Mouse (Mus musculus) embryonic facial prominence, embryonic 15.5 days (tissue): ENCODE results near the gene Bbs7. TPM values are rescaled to one million over a fixed set of nuclear protein-coding genes. Genes with fewer than 3 reads are reported as not detected.

Experiments
- ATAC-seq: fragments of 200-750 bp; cut with Nextera tagmentation; 2 replicates; pipeline ENCODE4 v1.8.0; 2017; ENCODE audit warnings: low read depth, moderate TSS enrichment; ENCODE audit not compliant: insufficient number of reproducible peaks, low FRiP score, low TSS enrichment
- H3K27ac ChIP-seq: fragments of 300-500 bp; sonication (generic); replicated peaks from 2 replicates; pipeline ENCODE4 v1.5.1; 2015; ENCODE audit warnings: mild to moderate bottlenecking, inconsistent platforms
- H3K27me3 ChIP-seq: fragments of 300-500 bp; sonication (generic); 2 replicates; pipeline ENCODE4 v1.6.1; 2015; ENCODE audit warnings: inconsistent platforms
- H3K36me3 ChIP-seq: fragments of 300-500 bp; sonication (generic); 2 replicates; pipeline ENCODE4 v1.6.1; 2015; ENCODE audit warnings: mild to moderate bottlenecking, inconsistent platforms
- H3K4me1 ChIP-seq: fragments of 300-500 bp; sonication (generic); 2 replicates; pipeline ENCODE4 v1.6.1; 2015; ENCODE audit warnings: inconsistent platforms
- H3K4me2 ChIP-seq: fragments of 300-500 bp; sonication (generic); replicated peaks from 2 replicates; pipeline ENCODE4 v1.6.1; 2015; ENCODE audit warnings: mild to moderate bottlenecking, inconsistent platforms
- H3K4me3 ChIP-seq: fragments of 300-500 bp; sonication (generic); replicated peaks from 2 replicates; pipeline ENCODE4 v1.5.1; 2015; ENCODE audit warnings: mild to moderate bottlenecking, inconsistent platforms
- H3K9ac ChIP-seq: fragments of 300-500 bp; sonication (generic); 2 replicates; pipeline ENCODE4 v1.6.1; 2015; ENCODE audit warnings: inconsistent platforms
- H3K9me3 ChIP-seq: fragments of 300-500 bp; sonication (generic); replicated peaks from 2 replicates; pipeline ENCODE4 v1.6.1; 2016; ENCODE audit warnings: inconsistent platforms
- WGBS: fragments of 180-500 bp; shearing (Covaris S2); methylation state at CpG from one replicate; pipeline ENCODE4 v1.1.7; 2015; 5-methylcytosine and 5-hydroxymethylcytosine counted together
- polyA plus RNA-seq: library from polyadenylated mRNA; unstranded; fragments of >200 nt; fragmentation: Nextera tagmentation; extraction: Ambion mirVana; gene quantifications from 2 replicates; pipeline ENCODE4 v1.2.1, GENCODE M21; 2015

Gene Bbs7
- polyA plus RNA-seq, 1 experiment from 2014 or later, result 17.9 TPM

DNA sequence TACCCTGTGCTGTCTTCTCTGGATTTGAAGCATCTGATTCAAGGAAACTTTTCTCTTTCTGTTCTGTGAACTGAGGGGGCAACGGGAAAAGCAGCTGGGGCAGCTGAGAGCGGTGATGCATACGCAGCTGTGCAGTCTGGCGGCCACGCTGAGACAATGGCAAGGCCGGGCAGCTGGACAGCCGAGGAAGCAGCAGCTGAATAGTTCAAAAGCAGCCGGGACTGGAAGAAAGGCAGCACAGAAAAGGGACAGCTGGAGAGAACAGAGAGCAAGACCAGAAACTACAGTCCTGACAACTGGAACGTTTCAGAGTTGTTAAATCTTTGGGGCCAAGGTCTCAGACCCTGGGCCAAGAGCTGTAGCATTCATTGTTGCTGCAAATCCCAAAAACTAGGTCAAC lies 61.9 kb downstream of the Bbs7 start:
- H3K9me3 ChIP-seq, result no peaks in the 10 kb centered on the region
- H3K4me1 ChIP-seq, result peaks cover 17% of the 10 kb centered on the region
- H3K27ac ChIP-seq, result peak overlapping the region; percentile 48; the same call in 1 of the 2 replicates
- peaks cover 21% of the 10 kb centered on the region for H3K36me3 ChIP-seq
- peak; percentile 29; the same call in 1 of the 2 replicates for ATAC-seq
- 37% methylated on average over 9 of the region's 9 CpGs for WGBS
- H3K4me3 ChIP-seq, result peak overlapping the region; percentile 81
- H3K9ac ChIP-seq, result no peak overlapping the region
- H3K4me2 ChIP-seq, result peak overlapping the region; percentile 83
- no peaks in the 10 kb centered on the region for H3K27me3 ChIP-seq

DNA sequence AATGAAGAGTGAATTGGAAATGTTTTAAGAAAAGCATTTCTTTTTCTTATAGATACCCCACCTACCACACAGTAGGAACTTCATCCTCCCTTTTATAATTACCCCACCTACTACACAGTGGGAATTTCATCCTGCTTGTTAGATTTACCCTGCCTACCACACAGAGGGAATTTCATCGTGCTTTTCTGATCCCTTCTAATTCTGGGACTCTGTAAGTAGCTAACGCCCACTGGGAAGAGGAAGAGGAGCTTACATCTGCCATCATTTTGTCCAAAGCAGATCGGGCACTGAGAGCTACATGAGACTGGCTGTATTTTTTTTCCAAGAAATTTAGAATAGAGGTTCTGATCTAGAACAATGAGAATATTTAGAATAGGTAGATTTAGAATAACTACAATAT lies 68.3 kb downstream of the Bbs7 start:
- H3K27ac ChIP-seq, result no peak overlapping the region
- no peaks in the 10 kb centered on the region for H3K27me3 ChIP-seq
- no peak for ATAC-seq
- no peak overlapping the region for H3K9ac ChIP-seq
- no peaks in the 10 kb centered on the region for H3K4me1 ChIP-seq
- H3K36me3 ChIP-seq, result no peaks in the 10 kb centered on the region
- 72% methylated on average over 3 of the region's 3 CpGs for WGBS
- no peak overlapping the region for H3K4me3 ChIP-seq
- H3K4me2 ChIP-seq, result no peak overlapping the region
- H3K9me3 ChIP-seq, result no peaks in the 10 kb centered on the region

DNA sequence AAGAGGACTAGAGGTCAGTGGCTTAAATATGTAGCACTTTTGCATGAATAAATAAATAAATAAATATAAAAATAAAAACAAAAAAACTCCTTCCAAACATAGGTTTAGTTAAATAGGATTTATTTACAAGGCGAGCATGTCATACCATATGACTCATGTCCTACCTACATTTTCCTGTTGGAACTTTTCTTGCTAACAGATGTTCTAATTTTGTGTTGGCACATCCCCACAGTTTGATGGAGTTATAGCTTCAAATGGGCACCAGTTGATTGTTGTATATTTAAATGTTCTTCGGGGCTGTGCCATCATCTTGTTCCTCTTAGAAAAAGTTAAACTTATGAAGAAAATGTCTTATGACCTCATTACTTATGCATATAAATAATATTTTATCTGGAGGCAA lies 71.9 kb downstream of the Bbs7 start:
- H3K9me3 ChIP-seq, result no peaks in the 10 kb centered on the region
- no peak overlapping the region for H3K9ac ChIP-seq
- no peak overlapping the region for H3K4me2 ChIP-seq
- no peaks in the 10 kb centered on the region for H3K36me3 ChIP-seq
- no peak overlapping the region for H3K27ac ChIP-seq
- no peaks in the 10 kb centered on the region for H3K27me3 ChIP-seq
- WGBS, result 86% methylated on average over 2 of the region's 2 CpGs
- no peak for ATAC-seq
- no peak overlapping the region for H3K4me3 ChIP-seq
- H3K4me1 ChIP-seq, result no peaks in the 10 kb centered on the region

DNA sequence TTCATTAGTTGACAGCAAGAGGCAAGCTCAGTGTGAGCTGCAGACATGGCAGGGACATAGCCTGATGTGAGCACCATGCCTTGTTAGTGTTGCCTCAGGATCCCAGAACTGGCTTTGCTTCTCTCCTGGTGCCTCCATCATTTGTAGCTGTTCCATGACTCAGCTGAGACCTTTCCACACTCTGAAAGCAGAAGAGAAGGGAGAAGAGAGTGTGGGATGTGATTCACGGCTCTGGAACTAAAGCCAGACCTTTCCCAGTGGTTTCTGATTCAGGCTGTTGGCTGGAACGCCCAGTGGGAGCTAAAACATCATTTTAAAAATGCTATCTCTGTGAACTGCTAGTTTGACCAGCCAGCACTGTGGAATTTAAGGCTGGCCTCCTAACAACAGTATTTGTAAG lies 72.5 kb downstream of the Bbs7 start:
- 69% methylated on average over 2 of the region's 2 CpGs for WGBS
- ATAC-seq, result no peak
- Histone ChIP-seq H3K36me3 (no peaks in the 10 kb centered on the region), H3K27me3 (no peaks in the 10 kb centered on the region), H3K4me2 (no peak overlapping the region), H3K9me3 (no peaks in the 10 kb centered on the region), H3K4me1 (no peaks in the 10 kb centered on the region), H3K27ac (no peak overlapping the region), H3K4me3 (no peak overlapping the region), H3K9ac (no peak overlapping the region)

DNA sequence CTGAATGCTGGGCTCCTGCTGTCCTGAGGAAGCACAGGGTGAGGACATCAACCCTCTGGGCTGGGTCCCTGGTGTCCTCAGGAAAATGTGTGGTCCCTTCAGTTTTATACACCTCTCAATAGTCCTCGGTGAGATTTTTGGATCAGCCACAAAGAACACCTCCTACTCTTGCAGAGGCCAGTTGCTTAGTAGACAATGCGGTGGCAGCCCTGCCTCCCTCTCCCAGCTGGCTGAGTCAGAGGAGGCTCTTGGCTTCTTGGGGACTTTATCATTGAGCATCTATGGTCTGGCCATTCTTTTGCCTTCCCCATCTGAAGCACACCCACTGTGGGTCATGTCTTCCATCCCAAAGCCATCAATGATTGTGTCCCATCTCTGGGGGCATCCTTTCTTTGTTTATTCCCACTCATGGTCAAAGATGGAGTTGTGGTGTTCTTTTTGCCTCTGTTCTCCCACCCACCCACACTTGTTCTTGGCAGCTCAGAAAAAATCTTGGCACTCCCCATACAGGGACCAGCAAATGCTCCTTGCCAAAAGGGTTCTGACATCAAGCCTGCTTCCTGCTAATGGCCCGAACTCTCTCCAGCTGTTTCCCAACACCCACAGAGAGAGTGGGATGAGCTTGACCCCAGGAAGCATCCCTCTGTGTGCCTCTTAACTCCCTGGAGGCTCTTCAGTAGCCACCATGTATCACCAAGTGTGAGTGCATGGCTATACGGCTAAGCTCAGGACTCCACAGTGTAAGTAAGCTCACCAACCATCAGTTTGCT lies 75.4 kb downstream of the Bbs7 start:
- WGBS, result 80% methylated on average over 4 of the region's 4 CpGs
- Histone ChIP-seq H3K27me3 (peaks cover 1% of the 10 kb centered on the region; the same call in 1 of the 2 replicates), H3K4me1 (no peaks in the 10 kb centered on the region), H3K9ac (no peak overlapping the region), H3K27ac (no peak overlapping the region), H3K4me3 (no peak overlapping the region), H3K4me2 (no peak overlapping the region), H3K9me3 (no peaks in the 10 kb centered on the region), H3K36me3 (no peaks in the 10 kb centered on the region)
- ATAC-seq, result no peak

DNA sequence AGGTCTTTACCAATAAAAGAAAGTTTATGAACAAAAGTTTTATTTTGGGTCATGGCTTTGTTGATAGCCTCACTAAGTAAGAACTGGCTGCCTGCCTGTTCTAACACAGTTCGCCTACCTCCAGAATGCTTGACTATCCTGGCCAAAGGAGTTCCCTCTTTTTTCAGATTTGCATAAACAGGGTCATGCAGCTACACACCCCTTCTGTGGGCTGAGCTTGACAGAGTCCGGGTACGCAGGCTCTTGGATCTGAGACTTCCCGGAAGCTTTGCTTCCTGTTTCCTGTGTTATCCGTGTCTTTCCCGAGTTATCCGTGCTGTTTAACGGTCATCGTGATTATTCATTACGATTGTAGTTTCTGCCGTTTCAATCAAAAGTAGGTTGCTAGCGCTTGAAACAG lies 77.2 kb downstream of the Bbs7 start:
- no peak for ATAC-seq
- 92% methylated on average over 12 of the region's 12 CpGs for WGBS
- peaks cover 12% of the 10 kb centered on the region for H3K27me3 ChIP-seq
- no peaks in the 10 kb centered on the region for H3K36me3 ChIP-seq
- no peaks in the 10 kb centered on the region for H3K4me1 ChIP-seq
- H3K9me3 ChIP-seq, result no peaks in the 10 kb centered on the region
- no peak overlapping the region for H3K27ac ChIP-seq
- no peak overlapping the region for H3K4me2 ChIP-seq
- H3K9ac ChIP-seq, result no peak overlapping the region
- no peak overlapping the region for H3K4me3 ChIP-seq

DNA sequence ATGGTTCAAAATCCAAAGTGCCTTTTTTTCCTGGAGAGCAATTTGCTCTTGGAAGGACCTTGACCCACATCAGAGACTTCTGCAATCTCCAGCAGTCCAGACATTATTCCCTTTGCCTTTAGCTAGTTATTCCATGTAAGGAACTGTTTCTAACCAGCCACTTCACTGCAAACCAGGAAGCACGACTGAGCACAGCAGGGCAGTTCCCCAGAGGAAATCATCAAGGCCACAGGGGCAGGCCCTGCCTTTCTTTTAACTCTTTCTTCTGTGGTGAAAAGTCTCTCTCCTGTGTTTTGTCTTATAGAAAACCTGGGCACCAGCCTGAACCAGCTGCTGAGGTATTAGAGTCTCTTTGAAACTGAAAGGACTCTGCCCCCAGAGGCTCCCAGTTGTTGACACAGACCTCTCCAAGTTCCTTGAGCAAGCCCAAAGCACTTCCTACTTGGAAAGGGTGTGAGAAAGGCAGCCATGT lies 80.0 kb downstream of the Bbs7 start:
- ATAC-seq, result no peak; the same call in 1 of the 2 replicates
- H3K27me3 ChIP-seq, result peaks cover 15% of the 10 kb centered on the region
- no peaks in the 10 kb centered on the region for H3K9me3 ChIP-seq
- 3% methylated on average over 1 of the region's 1 CpGs for whole genome bisulfite sequencing
- no peak overlapping the region for H3K9ac ChIP-seq
- no peak overlapping the region for H3K4me2 ChIP-seq
- no peaks in the 10 kb centered on the region for H3K4me1 ChIP-seq
- H3K27ac ChIP-seq, result no peak overlapping the region
- no peaks in the 10 kb centered on the region for H3K36me3 ChIP-seq
- no peak overlapping the region for H3K4me3 ChIP-seq

DNA sequence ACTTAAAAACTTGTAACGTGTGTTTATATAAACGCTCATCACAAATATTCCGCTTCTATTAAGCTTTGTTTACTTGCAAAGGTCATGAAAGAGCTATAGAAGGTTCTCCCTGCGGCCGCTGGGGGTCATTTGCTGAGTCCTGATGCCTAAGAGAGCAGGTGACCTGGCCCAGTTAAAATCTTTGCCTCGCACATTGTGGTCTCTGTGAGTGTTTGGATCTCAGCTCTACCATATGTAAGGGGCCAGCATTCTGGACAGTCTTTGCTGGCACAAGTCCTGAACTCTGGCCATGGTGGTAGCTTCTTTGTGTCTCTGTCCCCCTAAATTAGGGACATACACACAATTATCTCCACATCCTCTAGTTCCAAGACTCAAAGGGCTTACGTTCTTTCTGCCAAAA lies 80.5 kb downstream of the Bbs7 start:
- no peak for ATAC-seq
- H3K9me3 ChIP-seq, result no peaks in the 10 kb centered on the region
- no peak overlapping the region for H3K9ac ChIP-seq
- no peaks in the 10 kb centered on the region for H3K36me3 ChIP-seq
- no peaks in the 10 kb centered on the region for H3K4me1 ChIP-seq
- H3K27me3 ChIP-seq, result peaks cover 15% of the 10 kb centered on the region
- H3K4me3 ChIP-seq, result no peak overlapping the region
- 41% methylated on average over 7 of the region's 7 CpGs for WGBS
- H3K4me2 ChIP-seq, result no peak overlapping the region
- H3K27ac ChIP-seq, result no peak overlapping the region

DNA sequence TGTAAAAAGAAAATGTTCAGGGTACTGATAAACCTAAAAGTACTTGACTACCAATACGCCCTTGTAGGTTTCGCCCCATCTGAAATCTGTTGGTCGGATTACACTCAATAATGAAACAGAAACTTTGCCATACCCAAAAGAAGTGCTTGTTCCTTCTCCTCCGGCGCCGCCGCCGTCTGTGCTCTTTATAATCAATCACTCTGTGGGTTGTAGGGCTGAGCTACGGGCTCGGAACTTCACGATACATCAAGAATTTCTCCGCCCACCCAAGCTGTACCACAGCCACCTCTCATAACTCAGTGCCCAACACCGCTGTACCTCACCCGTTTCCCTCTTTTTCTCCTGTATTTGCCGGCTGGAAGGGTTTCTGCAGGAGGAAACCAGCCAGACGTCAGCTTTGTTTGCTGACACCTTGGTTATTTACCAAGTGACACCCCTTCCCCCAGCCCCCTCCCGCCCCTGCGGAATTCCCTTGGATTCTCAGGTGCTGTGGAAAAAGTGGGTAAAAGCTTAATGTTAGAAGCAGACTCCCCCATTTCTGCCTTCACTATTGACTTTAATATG lies 81.2 kb downstream of the Bbs7 start:
- Histone ChIP-seq H3K4me2 (peak overlapping the region; percentile 42), H3K4me3 (peak overlapping the region; percentile 27), H3K4me1 (no peaks in the 10 kb centered on the region), H3K9ac (no peak overlapping the region), H3K27me3 (peaks cover 15% of the 10 kb centered on the region), H3K9me3 (no peaks in the 10 kb centered on the region), H3K36me3 (no peaks in the 10 kb centered on the region), H3K27ac (no peak overlapping the region)
- WGBS, result 11% methylated on average over 18 of the region's 18 CpGs
- no peak for ATAC-seq

DNA sequence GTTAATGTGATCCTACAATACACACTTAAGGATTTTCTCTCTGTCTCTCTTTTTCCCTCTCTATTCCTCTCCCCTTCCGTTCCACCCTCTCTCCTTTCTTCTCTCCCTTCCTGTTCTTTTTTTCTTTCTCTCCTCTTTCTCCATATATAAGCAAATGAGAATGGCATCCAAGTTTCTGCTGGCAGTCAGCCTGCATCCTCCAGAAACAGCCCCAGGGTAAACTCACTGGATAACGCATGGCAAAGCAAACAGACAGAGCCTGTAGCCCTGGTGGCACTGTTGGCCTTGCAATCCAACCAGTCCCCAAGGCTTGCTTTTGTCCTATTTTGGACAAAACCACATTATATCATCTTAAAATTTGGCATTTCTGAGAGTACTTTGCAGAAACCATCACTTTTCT lies 82.0 kb downstream of the Bbs7 start:
- Histone ChIP-seq H3K4me1 (no peaks in the 10 kb centered on the region), H3K4me2 (no peak overlapping the region), H3K4me3 (no peak overlapping the region), H3K9ac (no peak overlapping the region), H3K36me3 (no peaks in the 10 kb centered on the region), H3K27ac (no peak overlapping the region), H3K27me3 (peaks cover 15% of the 10 kb centered on the region), H3K9me3 (no peaks in the 10 kb centered on the region)
- ATAC-seq, result no peak
- 11% methylated on average over 2 of the region's 2 CpGs for WGBS

DNA sequence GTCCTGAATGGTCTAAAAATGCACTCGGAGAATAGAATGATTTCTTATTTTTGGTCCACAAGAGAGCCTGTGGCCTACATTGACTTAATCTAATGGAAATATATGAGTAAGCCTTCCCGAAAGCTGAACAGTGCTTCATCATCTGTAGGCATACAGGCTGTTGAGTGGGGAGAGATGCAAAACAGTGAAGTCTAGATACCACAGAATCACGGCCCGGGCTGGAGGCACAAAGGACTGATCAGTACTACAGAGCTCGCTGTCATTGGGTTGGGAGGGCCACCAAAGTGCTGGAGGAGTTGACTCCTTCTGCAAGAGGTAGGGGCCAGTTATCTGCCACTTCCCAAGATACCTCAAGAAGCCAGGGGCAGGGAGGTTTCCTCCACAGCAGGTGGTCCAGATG lies 82.5 kb downstream of the Bbs7 start:
- Histone ChIP-seq H3K9ac (no peak overlapping the region), H3K27ac (no peak overlapping the region), H3K4me1 (no peaks in the 10 kb centered on the region), H3K4me3 (no peak overlapping the region), H3K36me3 (no peaks in the 10 kb centered on the region), H3K27me3 (peaks cover 15% of the 10 kb centered on the region), H3K4me2 (no peak overlapping the region), H3K9me3 (no peaks in the 10 kb centered on the region)
- no peak for ATAC-seq
- 77% methylated on average over 5 of the region's 5 CpGs for WGBS

DNA sequence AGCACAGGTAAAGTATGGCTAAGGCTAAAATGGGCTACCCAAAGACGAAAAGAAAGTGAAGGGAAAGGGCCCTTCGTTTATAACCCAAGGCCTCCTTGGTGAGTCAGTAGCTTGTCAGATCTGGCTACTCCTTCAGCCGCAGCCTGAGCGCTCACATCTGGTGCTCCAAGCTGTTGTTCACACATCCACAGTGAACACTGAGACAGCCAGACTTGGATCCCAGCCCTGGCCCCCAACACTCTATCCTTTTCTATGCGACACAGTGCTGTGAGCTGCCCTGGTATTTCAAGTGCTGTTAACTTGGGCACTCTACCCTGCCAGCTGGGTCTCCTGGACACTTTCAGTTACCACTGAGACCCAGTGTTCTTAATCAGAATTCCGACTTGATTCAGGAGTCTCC lies 82.9 kb downstream of the Bbs7 start:
- Histone ChIP-seq H3K27ac (no peak overlapping the region), H3K4me1 (no peaks in the 10 kb centered on the region), H3K36me3 (no peaks in the 10 kb centered on the region), H3K27me3 (peaks cover 15% of the 10 kb centered on the region), H3K9ac (no peak overlapping the region), H3K9me3 (no peaks in the 10 kb centered on the region), H3K4me3 (no peak overlapping the region), H3K4me2 (no peak overlapping the region)
- WGBS, result 90% methylated on average over 6 of the region's 6 CpGs
- ATAC-seq, result no peak
